Mouse (Mus musculus) liver, embryonic 11.5 days (tissue): ENCODE results near the gene Gm20594. TPM values are rescaled to one million over a fixed set of nuclear protein-coding genes. Genes with fewer than 3 reads are reported as not detected.
A peak's percentile ranks its signal among the peaks of the same experiment; 100 is the strongest.

ENCODE experiments used
- ATAC-seq: fragments of 200-750 bp; cut with Nextera tagmentation; replicated peaks from 2 replicates; pipeline ENCODE4 v1.8.0; 2017; ENCODE audit warnings: moderate number of reproducible peaks, mild to moderate bottlenecking, moderate TSS enrichment, moderate library complexity; ENCODE audit not compliant: low FRiP score
- DNase-seq: peaks from one replicate; pipeline ENCODE4 v3.0.0-alpha.2; 2017; ENCODE audit warnings: low spot score
- H3K27ac ChIP-seq: fragments of 300-500 bp; sonication (generic); 2 replicates; pipeline ENCODE4 v1.5.1; 2014; ENCODE audit warnings: mild to moderate bottlenecking, low read depth, low read length, control low read depth
- H3K27me3 ChIP-seq: fragments of 300-500 bp; sonication (generic); replicated peaks from 2 replicates; pipeline ENCODE4 v1.6.1; 2014; ENCODE audit warnings: low read length, mixed read lengths; ENCODE audit not compliant: control insufficient read depth, insufficient read depth
- H3K36me3 ChIP-seq: fragments of 300-500 bp; sonication (generic); 2 replicates; pipeline ENCODE4 v1.6.1; 2014; ENCODE audit warnings: mild to moderate bottlenecking, low read length, moderate library complexity, mixed read lengths; ENCODE audit not compliant: control insufficient read depth, insufficient read depth
- H3K4me1 ChIP-seq: fragments of 300-500 bp; sonication (generic); replicated peaks from 2 replicates; pipeline ENCODE4 v1.6.1; 2014; ENCODE audit warnings: low read length, mixed read lengths; ENCODE audit not compliant: control insufficient read depth, insufficient read depth
- H3K4me2 ChIP-seq: fragments of 300-500 bp; sonication (generic); 2 replicates; pipeline ENCODE4 v1.6.1; 2014; ENCODE audit warnings: mild to moderate bottlenecking, control low read depth, moderate library complexity
- H3K4me3 ChIP-seq: fragments of 300-500 bp; sonication (generic); 2 replicates; pipeline ENCODE4 v1.5.1; 2014; ENCODE audit warnings: low read depth, low read length, control low read depth
- H3K9ac ChIP-seq: fragments of 300-500 bp; sonication (generic); 2 replicates; pipeline ENCODE4 v1.6.1; 2014; ENCODE audit warnings: low read depth, low read length, control low read depth
- H3K9me3 ChIP-seq: fragments of 300-500 bp; sonication (generic); 2 replicates; pipeline ENCODE4 v1.6.1; 2016; ENCODE audit warnings: low read length, inconsistent platforms, mixed read lengths; ENCODE audit not compliant: control insufficient read depth
- WGBS: fragments of 180-500 bp; shearing (Covaris S2); extraction: QIAGEN DNeasy Blood & Tissue Kit; methylation state at CpG from one replicate; pipeline ENCODE4 v1.1.7; 2014; 5-methylcytosine and 5-hydroxymethylcytosine counted together
- polyA plus RNA-seq: library from polyadenylated mRNA; unstranded; fragments of >200 nt; fragmentation: Nextera tagmentation; extraction: Ambion mirVana; gene quantifications from 2 replicates; pipeline ENCODE4 v1.2.1, GENCODE M21; 2014

The Gm20594 gene
- polyA plus RNA-seq = not detected in 2 replicates

DNA sequence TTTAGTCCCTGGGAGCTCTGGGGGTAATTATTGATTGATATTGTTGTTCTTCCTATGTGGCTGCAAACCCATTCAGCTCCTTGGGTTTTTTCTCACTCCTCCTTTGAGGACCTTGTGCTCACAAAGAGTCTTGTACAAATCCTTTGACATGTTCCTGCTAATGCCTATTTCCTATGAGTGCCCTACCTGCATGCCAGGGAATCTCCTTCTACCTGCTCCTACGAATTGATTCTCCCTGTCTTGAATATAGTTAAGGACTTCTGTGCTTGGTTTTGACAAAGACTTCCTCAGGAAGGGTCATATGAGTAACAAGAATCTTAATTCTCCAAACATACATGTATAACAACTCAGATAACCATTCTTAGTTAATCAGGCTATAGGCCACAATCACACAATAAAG lies at the start of gene Gm20594:
Gene Gm20594 (plus strand): TSS at position 301 of the 400 bp plus-strand sequence.
- Histone ChIP-seq H3K9me3 (no peaks in the 10 kb centered on the region), H3K27me3 (no peaks in the 10 kb centered on the region), H3K27ac (no peak within 1 kb of the TSS), H3K4me2 (no peak within 1 kb of the TSS), H3K36me3 (no peaks in the 10 kb centered on the region), H3K4me3 (no peak within 1 kb of the TSS), H3K4me1 (no peaks in the 10 kb centered on the region), H3K9ac (no peak within 1 kb of the TSS)
- DNase-seq (no peak), ATAC-seq (no peak)
- 58% methylated on average over 1 of the region's 1 CpGs for WGBS

- Histone ChIP-seq H3K4me3 (no peak overlapping the region), H3K9me3 (no peaks in the 10 kb centered on the region), H3K4me2 (no peak overlapping the region), H3K27me3 (no peaks in the 10 kb centered on the region), H3K4me1 (no peaks in the 10 kb centered on the region), H3K9ac (no peak overlapping the region), H3K36me3 (no peaks in the 10 kb centered on the region), H3K27ac (no peak overlapping the region)
- DNase-seq (no peak), ATAC-seq (peak; percentile 92)
- WGBS = 79% methylated on average over 4 of the region's 4 CpGs
These were observed 398 bp downstream of the Gm20594 start for GRCm38 (mm10) chr6:79818114-79818513.

- DNase-seq = no peak
- H3K9ac ChIP-seq = no peak overlapping the region
- no peaks in the 10 kb centered on the region for H3K36me3 ChIP-seq
- H3K4me3 ChIP-seq = no peak overlapping the region
- no peaks in the 10 kb centered on the region for H3K9me3 ChIP-seq
- H3K27ac ChIP-seq = no peak overlapping the region
- H3K4me2 ChIP-seq = no peak overlapping the region
- ATAC-seq = no peak
- 80% methylated on average over 4 of the region's 4 CpGs for WGBS
- H3K4me1 ChIP-seq = no peaks in the 10 kb centered on the region
- H3K27me3 ChIP-seq = no peaks in the 10 kb centered on the region
These were observed 16.1 kb downstream of the Gm20594 start for GRCm38 (mm10) chr6:79833845-79834244.

DNA sequence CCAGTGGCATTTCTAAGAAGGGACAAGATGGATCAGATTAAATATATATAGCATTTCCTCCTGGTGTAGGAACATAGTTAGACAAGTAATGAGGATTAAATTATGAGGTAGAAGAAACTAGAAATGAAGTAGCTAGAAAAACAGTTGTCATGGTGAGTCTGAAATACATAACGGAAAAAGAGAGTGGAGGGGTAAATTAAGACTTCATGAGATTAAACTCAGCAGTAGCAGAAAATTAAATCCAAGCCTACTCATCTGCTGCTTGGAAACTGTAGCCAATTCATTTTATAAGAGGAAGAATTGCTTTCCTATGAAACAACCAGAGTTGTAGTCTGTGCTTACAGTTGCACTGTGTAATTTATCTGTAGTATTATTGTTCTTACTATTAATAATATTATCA lies 29.1 kb downstream of the Gm20594 start:
- no peaks in the 10 kb centered on the region for H3K4me1 ChIP-seq
- H3K9me3 ChIP-seq = no peaks in the 10 kb centered on the region
- WGBS = 95% methylated on average over 1 of the region's 1 CpGs
- no peak overlapping the region for H3K4me2 ChIP-seq
- DNase-seq (no peak), ATAC-seq (no peak)
- no peak overlapping the region for H3K9ac ChIP-seq
- H3K36me3 ChIP-seq = no peaks in the 10 kb centered on the region
- H3K4me3 ChIP-seq = no peak overlapping the region
- no peaks in the 10 kb centered on the region for H3K27me3 ChIP-seq
- no peak overlapping the region for H3K27ac ChIP-seq

Other genes with a start within 250 kb of the Gm20594 start
- gene Lrrtm4, start 201.0 kb downstream of the Gm20594 start, polyA plus RNA-seq = 0.19 and 0.71 TPM in 2 replicates